Mouse (Mus musculus): ENCODE measurements around the gene Ccn1.

DNA sequence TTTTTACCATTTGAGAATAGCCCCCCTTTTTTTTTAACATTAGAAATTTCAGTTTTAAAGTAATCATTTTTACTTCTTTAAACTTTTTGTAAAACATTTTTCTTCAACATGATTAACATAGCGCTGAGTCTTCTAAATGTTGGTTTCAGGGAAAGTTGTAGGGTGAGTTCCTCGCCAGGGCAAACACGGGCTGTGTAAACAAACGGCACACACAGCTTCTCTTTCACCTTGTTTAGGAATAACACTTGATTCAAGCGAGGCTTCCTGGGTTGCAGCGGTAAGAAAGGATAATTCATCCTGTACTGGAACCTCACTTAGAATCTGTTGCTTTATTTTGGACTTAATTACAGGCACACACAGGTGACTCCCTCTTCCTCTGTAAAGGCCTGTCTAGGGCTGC is 48.4 kb downstream of the Ccn1 start:
- TF ChIP-seq POLR2A (IDR thresholded peaks at IDR 0.05; ENCODE audit: control insufficient read depth, low read depth, low read length): no peak
- TF ChIP-seq CTCF (IDR thresholded peaks at IDR 0.05; ENCODE audit: control insufficient read depth, insufficient read depth, insufficient replicate concordance, low read depth, low read length): no peak
